ENCODE assay signal across 20 mouse cellular contexts in the genomic region with DNA sequence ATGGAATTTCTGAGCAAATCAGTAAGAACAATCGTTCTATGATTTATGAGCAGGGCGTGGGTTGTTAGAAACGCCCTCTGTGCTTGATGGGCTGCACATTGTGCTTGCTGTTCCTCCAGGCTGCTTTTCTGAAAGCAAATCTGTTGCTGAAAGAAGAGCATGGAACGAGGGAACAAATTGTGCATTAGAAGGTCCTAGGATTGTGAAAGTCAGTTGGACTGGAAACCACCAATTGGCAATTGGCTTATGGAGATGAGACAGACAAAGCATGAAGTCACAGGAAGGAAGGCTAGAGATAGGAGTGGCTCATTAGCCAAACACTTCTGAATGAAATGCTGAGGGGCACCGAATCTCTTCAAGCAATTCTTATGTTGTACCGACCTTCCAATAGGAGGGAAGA.
A peak's percentile ranks its signal among the peaks of the same experiment; 100 is the strongest.
DNase-seq lines count a peak whose midpoint lies in the region; TF ChIP-seq lines count a peak whose summit lies in the region.
"Had no signal": no experiment of that assay in that cellular context is flagged by ENCODE, and none has a peak within 500 bp of the region (broad histone marks: within the 10 kb centered on the region; RNA-seq: fewer than 3 reads in every experiment).

No protein-coding gene starts in this region.

- H3K36me3 ChIP-seq in C2C12 (ENCODE audit: control insufficient read depth, insufficient read depth) = no peaks in the 10 kb centered on the region
- H3K36me3 ChIP-seq: embryonic facial prominence, embryonic 12.5 days; hindbrain, embryonic 12.5 days; midbrain, embryonic 12.5 days; neural tube, embryonic 12.5 days had no signal

- no peaks in the 10 kb centered on the region for H3K79me2 ChIP-seq in C2C12 (ENCODE audit: control insufficient read depth, insufficient read depth)

- TF ChIP-seq CTCF in C2C12 (IDR thresholded peaks at IDR 0.05; ENCODE audit: control insufficient read depth, insufficient read depth, insufficient read length) = no peak

- no peaks in the 10 kb centered on the region for H3K27me3 ChIP-seq in C2C12 (ENCODE audit: control insufficient read depth, insufficient read depth, insufficient read length)
- H3K27me3 ChIP-seq: neural tube, embryonic 12.5 days; Patski had no signal

- H3ac ChIP-seq in C2C12 (ENCODE audit: control insufficient read depth, insufficient read length, low read depth) = no peak overlapping the region

- peak; percentile 19 to 77 for DNase-seq in layer of hippocampus, adult 18-20 months (ENCODE audit: low spot score in 2 of 2)
- no peak for DNase-seq in layer of hippocampus, postnatal 10 days (ENCODE audit: low spot score in 2 of 2)
- peak; percentile 17 for DNase-seq in 416B (ENCODE audit: low read depth)
- DNase-seq in layer of hippocampus, adult 9-10 months (ENCODE audit: low spot score) = peak; percentile 13
- DNase-seq in left cerebral cortex, postnatal 4 days = no peak
- no peak for DNase-seq in frontal cortex, postnatal 14 days (ENCODE audit: low spot score in 2 of 2)
- DNase-seq: adrenal gland, postnatal 10 days; cerebellum, adult 11 months; cerebellum, postnatal 10 days; kidney, adult 2 months; kidney, postnatal 10 days; liver; right cerebral cortex, adult 18-20 months had no signal

- no peak overlapping the region for H3K4me3 ChIP-seq in C2C12 (ENCODE audit: insufficient read depth, poor library complexity, severe bottlenecking)
- H3K4me3 ChIP-seq: embryonic facial prominence, embryonic 12.5 days; erythroblast, embryonic 14.5 days; hindbrain, embryonic 12.5 days; midbrain, embryonic 12.5 days; neural tube, embryonic 12.5 days had no signal

- H3K79me3 ChIP-seq in C2C12 (ENCODE audit: low read depth) = no peaks in the 10 kb centered on the region

- intact Hi-C loops in left cerebral cortex, postnatal 4 days (cut with DNase I) = no loop called here

TF ChIP-seq in C2C12, 6 proteins besides CTCF, POLR2A, EP300 and RAD21:
- TF ChIP-seq FOSL1 (IDR thresholded peaks at IDR 0.05; ENCODE audit: insufficient read depth, low read length, poor library complexity, severe bottlenecking) (no peak), CEBPB (IDR thresholded peaks at IDR 0.05; ENCODE audit: low read depth) (peak; percentile 12)

Comparison
In these comparisons a context has a peak if more than half of its experiments do, and no peak if none do; other contexts are left out.
1. DNase-seq: peak in layer of hippocampus, adult 18-20 months (2 of 2), 416B (single experiment) and layer of hippocampus, adult 9-10 months (single experiment); none in layer of hippocampus, postnatal 10 days (0 of 2), left cerebral cortex, postnatal 4 days (single experiment) and frontal cortex, postnatal 14 days (0 of 2).